Mouse (Mus musculus) megakaryocyte, embryonic 14.5 days (primary cell): ENCODE data around the gene Kdelr1.

ENCODE experiments used
- FLI1 ChIP-seq: IDR thresholded peaks from 2 replicates; pipeline ENCODE4 v1.6.1; 2012; ENCODE audit warnings: low read length, inconsistent platforms, mixed read lengths
- GATA1 ChIP-seq: IDR thresholded peaks from 3 replicates; pipeline ENCODE4 v1.6.1; 2012; ENCODE audit warnings: mixed read lengths, low read length, inconsistent platforms, borderline replicate concordance

DNA sequence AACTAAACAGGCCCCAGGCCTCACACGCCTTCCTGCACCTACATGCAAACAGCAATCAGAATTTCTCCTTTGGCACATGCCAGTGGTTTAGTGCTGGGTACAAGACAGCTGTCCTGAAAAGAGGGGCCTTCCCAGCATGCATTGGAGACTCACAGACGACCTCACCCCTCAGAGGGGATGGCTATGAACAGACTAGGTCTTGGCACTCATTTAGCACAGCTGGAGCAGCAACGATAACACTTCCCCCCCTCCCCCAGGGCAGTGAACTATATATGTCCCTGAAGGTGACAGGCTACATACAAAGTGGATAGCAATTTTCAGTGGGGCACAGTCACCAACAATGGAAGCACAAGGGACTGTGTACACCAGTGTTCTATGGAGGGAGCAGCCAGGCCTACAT lies 8.1 kb upstream of the Kdelr1 start:
- TF ChIP-seq GATA1 (no peak), FLI1 (no peak)
